Mouse (Mus musculus): ENCODE measurements around the gene Shld2. TPM values are rescaled to one million over a fixed set of nuclear protein-coding genes. Genes with fewer than 3 reads are reported as not detected.

The Shld2 gene
- 22.7 TPM for total RNA-seq (2023)

GRCm38 (mm10) chr14:34310234-34310965 lies at the start of gene Shld2, which contains the start of gene Glud1:
TSS of gene Shld2 (minus strand) at chr14:34310493.
TSS of gene Glud1 (plus strand) at chr14:34310727.

GRCm38 (mm10) chr14:34355301-34355700 lies 45.0 kb upstream of the Shld2 start, which contains the start of gene Fam25c:
TSS of gene Fam25c (minus strand) at chr14:34355433.

GRCm38 (mm10) chr14:34219295-34219694 lies 91.0 kb downstream of the Shld2 start, which contains the start of gene Syt15:
TSS of gene Syt15 (plus strand) at chr14:34219595.

GRCm38 (mm10) chr14:34201231-34202035 lies 108.9 kb downstream of the Shld2 start, which contains the start of gene Gprin2:
TSS of gene Gprin2 (minus strand) at chr14:34201653.

Other genes with a start within 250 kb of the Shld2 start
- gene Anxa8, start 224.5 kb downstream of the Shld2 start, total RNA-seq (2023) = not detected
- gene A630023A22Rik, start 207.7 kb downstream of the Shld2 start, total RNA-seq (2023) = not detected
- not detected for gene Npy4r, start 158.0 kb downstream of the Shld2 start, total RNA-seq (2023)
- gene Gprin2, start 108.8 kb downstream of the Shld2 start, total RNA-seq (2023) = not detected
- not detected for gene Syt15, start 90.9 kb downstream of the Shld2 start, total RNA-seq (2023)
- gene Glud1, start 234 bp upstream of the Shld2 start, total RNA-seq (2023) = 139 TPM
- gene Fam25c, start 44.9 kb upstream of the Shld2 start, total RNA-seq (2023) = not detected
- not detected for gene Sncg, start 64.3 kb upstream of the Shld2 start, total RNA-seq (2023)
- 0.24 TPM for gene Mmrn2, start 65.0 kb upstream of the Shld2 start, total RNA-seq (2023)
- 1.8 TPM for gene Bmpr1a, start 192.8 kb upstream of the Shld2 start, total RNA-seq (2023)
- not detected for gene 9230112D13Rik, start 212.3 kb upstream of the Shld2 start, total RNA-seq (2023)